Mouse (Mus musculus): Measurements from ENCODE around the gene Hoxb6.

GRCm38 (mm10) chr11:96295092-96295835 is 3.0 kb downstream of the Hoxb6 start:
- TF ChIP-seq RCOR1 (conservative IDR thresholded peaks at IDR 0.05; ENCODE audit: low read depth, low read length) (no peak), CTCF (conservative IDR thresholded peaks at IDR 0.05 in 1 of 2, IDR thresholded peaks at IDR 0.05 in 1 of 2; ENCODE audit: low read depth in 2 of 2, low read length in 2 of 2) (no peak), E2F4 (IDR thresholded peaks at IDR 0.05; ENCODE audit: insufficient replicate concordance, low read depth, low read length) (no peak), MAZ (IDR thresholded peaks at IDR 0.05; ENCODE audit: low read depth, low read length) (peak; percentile 72), NRF1 (IDR thresholded peaks at IDR 0.05; ENCODE audit: low read depth, low read length) (no peak), ZC3H11A (IDR thresholded peaks at IDR 0.05; ENCODE audit: low read depth, low read length) (no peak)
